In the genomic region with DNA sequence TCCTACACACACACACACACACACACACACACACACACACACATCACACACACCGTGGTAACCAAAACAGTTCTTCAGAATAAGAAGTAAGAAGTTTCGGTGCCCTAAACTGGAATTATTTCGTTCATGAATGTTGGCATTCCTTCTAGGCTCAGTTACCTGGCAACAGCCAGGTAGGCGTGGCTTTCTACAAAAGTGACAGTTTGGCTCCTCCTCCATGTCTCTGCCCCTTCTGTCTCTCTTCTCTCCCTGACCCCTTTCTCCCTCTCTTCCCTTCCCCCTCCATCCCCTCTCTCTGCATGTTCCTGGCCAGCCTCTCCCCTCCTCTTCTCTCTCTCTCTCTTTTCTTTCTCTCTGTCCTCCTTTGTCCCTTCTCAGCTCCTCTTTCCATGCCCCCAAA, we compare ENCODE assay signal across 8 mouse cellular contexts. TPM values are rescaled to one million over a fixed set of nuclear protein-coding genes. Genes with fewer than 3 reads are reported as not detected.
DNase-seq lines count a peak whose midpoint lies in the region; ATAC-seq and TF ChIP-seq lines count a peak whose summit lies in the region.

No protein-coding gene starts in this region.

- no peak overlapping the region for H3K4me2 ChIP-seq in hindbrain, embryonic 14.5 days (replicated peaks)
- peak overlapping the region; percentile 93 for H3K4me2 ChIP-seq in myocyte (ENCODE audit: low read depth)

- peaks cover 46% of the 10 kb centered on the region for H3K4me1 ChIP-seq in hindbrain, embryonic 10.5 days (replicated peaks)
- H3K4me1 ChIP-seq in hindbrain, embryonic 14.5 days (replicated peaks; ENCODE audit: control insufficient read depth, insufficient read depth, low read length), result peaks cover 26% of the 10 kb centered on the region; the same call in 1 of the 2 replicates
- peaks cover 7% of the 10 kb centered on the region; the same call in 1 of the 2 replicates for H3K4me1 ChIP-seq in embryonic fibroblast, embryonic 13.5 days (ENCODE audit: control insufficient read depth, insufficient read depth, low read length)

- ATAC-seq in hindbrain, embryonic 14.5 days (ENCODE audit: low FRiP score), result no peak
- no peak for ATAC-seq in inflammation-experienced regulatory T-cells, adult 6 months
- ATAC-seq in cerebellum, adult (ENCODE audit: insufficient number of reproducible peaks, low FRiP score, low TSS enrichment), result no peak

- no peaks in the 10 kb centered on the region for H3K36me3 ChIP-seq in hindbrain, embryonic 10.5 days
- no peaks in the 10 kb centered on the region for H3K36me3 ChIP-seq in hindbrain, embryonic 14.5 days (replicated peaks; ENCODE audit: control insufficient read depth, insufficient read depth)
- H3K36me3 ChIP-seq in myocyte (ENCODE audit: control insufficient read depth, insufficient read depth), result no peaks in the 10 kb centered on the region

- TF ChIP-seq CTCF in embryonic fibroblast, embryonic 13.5 days (IDR thresholded peaks at IDR 0.05; ENCODE audit: borderline replicate concordance, insufficient read depth, low read length), result no peak

- H3K79me2 ChIP-seq in myocyte (ENCODE audit: control insufficient read depth, insufficient read depth), result no peaks in the 10 kb centered on the region

- peaks cover 13% of the 10 kb centered on the region for H3K27me3 ChIP-seq in hindbrain, embryonic 10.5 days (ENCODE audit: insufficient read depth, poor library complexity, severe bottlenecking)
- H3K27me3 ChIP-seq in hindbrain, embryonic 14.5 days (ENCODE audit: control insufficient read depth, insufficient read depth, low read length), result peaks cover 11% of the 10 kb centered on the region
- no peaks in the 10 kb centered on the region for H3K27me3 ChIP-seq in myocyte (ENCODE audit: control insufficient read depth, insufficient read depth, insufficient read length)

- H3K4me3 ChIP-seq in hindbrain, embryonic 10.5 days, result peak overlapping the region; percentile 57
- no peak overlapping the region for H3K4me3 ChIP-seq in hindbrain, embryonic 14.5 days (replicated peaks; ENCODE audit: low read length)
- peak overlapping the region; percentile 27; the same call in 1 of the 2 replicates for H3K4me3 ChIP-seq in embryonic fibroblast, embryonic 13.5 days (ENCODE audit: insufficient read depth, low read length)
- peak overlapping the region; percentile 34 for H3K4me3 ChIP-seq in myocyte

- no peak overlapping the region for H3K9ac ChIP-seq in hindbrain, embryonic 14.5 days

- no peak overlapping the region for H3ac ChIP-seq in myocyte (ENCODE audit: control insufficient read depth, insufficient read length)

- no peaks in the 10 kb centered on the region for H3K9me3 ChIP-seq in hindbrain, embryonic 10.5 days
- no peaks in the 10 kb centered on the region for H3K9me3 ChIP-seq in hindbrain, embryonic 14.5 days (ENCODE audit: control insufficient read depth, low read length)

- TF ChIP-seq POLR2A in embryonic fibroblast, embryonic 13.5 days (IDR thresholded peaks at IDR 0.05; ENCODE audit: low read depth, low read length), result no peak
- TF ChIP-seq POLR2A in myocyte (IDR thresholded peaks at IDR 0.05; ENCODE audit: insufficient read length, low read depth), result no peak

- 28% methylated on average over 4 of the region's 4 CpGs for WGBS in hindbrain, embryonic 10.5 days
- WGBS in hindbrain, embryonic 14.5 days, result 17% methylated on average over 4 of the region's 4 CpGs

- peak; percentile 37 for DNase-seq in hindbrain, embryonic 10.5 days (ENCODE audit: low spot score)
- no peak for DNase-seq in hindbrain, embryonic 14.5 days (ENCODE audit: low spot score)
- peak; percentile 37 to 59 for DNase-seq in kidney, postnatal 4 days
- DNase-seq in B cell, adult 2 months, result no peak

- peak overlapping the region; percentile 96 for H3K27ac ChIP-seq in hindbrain, embryonic 10.5 days
- no peak overlapping the region for H3K27ac ChIP-seq in hindbrain, embryonic 14.5 days
- peak overlapping the region; percentile 98 for H3K27ac ChIP-seq in embryonic fibroblast, embryonic 13.5 days (ENCODE audit: insufficient read depth, low read length)

TF ChIP-seq in myocyte, 11 proteins besides CTCF, POLR2A, EP300 and RAD21:
- TF ChIP-seq MYOD1 (IDR thresholded peaks at IDR 0.05; ENCODE audit: control insufficient read depth in 1 of 3, insufficient read length in 2 of 3, low read depth in 2 of 3) (no peak), SRF (IDR thresholded peaks at IDR 0.05; ENCODE audit: control insufficient read depth, insufficient read length, low read depth) (no peak)

RNA-seq across cellular contexts. Expression of a gene that starts 11.9 kb away (rescaled TPM):
- polyA plus RNA-seq in hindbrain, embryonic 10.5 days (2016; fragmentation: Nextera tagmentation; extraction: Ambion mirVana), result 889 and 916 TPM in 2 replicates
- 775 and 871 TPM in 2 replicates for polyA plus RNA-seq in hindbrain, embryonic 14.5 days (2014; fragmentation: Nextera tagmentation; extraction: Ambion mirVana)
- 3,843 and 4,417 TPM in 2 replicates for polyA plus RNA-seq in embryonic fibroblast, embryonic 13.5 days (2011; ENCODE audit: insufficient read length, low read depth, missing spikeins)
- polyA plus RNA-seq in myocyte (2012; fragmentation: generic; extraction: Trizol), result 6,214 TPM
- polyA plus RNA-seq in inflammation-experienced regulatory T-cells, adult 6 months (2017; shearing (Covaris generic)), result 1,000 to 10,000 TPM; 1,603 to 2,042 (median 1,729) TPM

RNA-seq across cellular contexts. Expression of a gene that starts 46.1 kb away (rescaled TPM):
- polyA plus RNA-seq in hindbrain, embryonic 10.5 days (2016; fragmentation: Nextera tagmentation; extraction: Ambion mirVana), result 6.1 and 6.6 TPM in 2 replicates
- 10.5 and 12.8 TPM in 2 replicates for polyA plus RNA-seq in hindbrain, embryonic 14.5 days (2014; fragmentation: Nextera tagmentation; extraction: Ambion mirVana)
- polyA plus RNA-seq in embryonic fibroblast, embryonic 13.5 days (2011; ENCODE audit: insufficient read length, low read depth, missing spikeins), result 22.3 and 23.8 TPM in 2 replicates
- 13.0 TPM for polyA plus RNA-seq in myocyte (2012; fragmentation: generic; extraction: Trizol)
- polyA plus RNA-seq in inflammation-experienced regulatory T-cells, adult 6 months (2017; shearing (Covaris generic)), result 10 to 100 TPM; 19.9 to 22.3 (median 21.9) TPM

Comparison
In these comparisons a context has a peak if more than half of its experiments do, and no peak if none do; other contexts are left out.
1. DNase-seq: peak in hindbrain, embryonic 10.5 days (single experiment) and kidney, postnatal 4 days (2 of 2); none in hindbrain, embryonic 14.5 days (single experiment) and B cell, adult 2 months (0 of 2).